Mouse (Mus musculus) left cerebral cortex, postnatal 10 days (tissue): ENCODE data around the gene A030005K14Rik. TPM values are rescaled to one million over a fixed set of nuclear protein-coding genes. Genes with fewer than 3 reads are reported as not detected.

Experiments used
- DNase-seq, 2 experiments: peaks; one replicate each; pipeline ENCODE4 v3.0.0; 2021 to 2022; ENCODE audit warnings: low spot score in 2 of 2, mixed read lengths in 1 of 2; ENCODE audit errors: extremely low spot score in 1 of 2
- intact Hi-C: fragments of 180-260 bp; cut with DNase I; formaldehyde crosslinking; loops from one replicate; pipeline ENCODE4 v1.15.1; 2025
- total RNA-seq, 2 experiments: library from RNA; stranded (reverse); gene quantifications; 2 replicates each; pipeline ENCODE4 v1.2.3; 2021

The A030005K14Rik gene
- total RNA-seq = not detected

DNA sequence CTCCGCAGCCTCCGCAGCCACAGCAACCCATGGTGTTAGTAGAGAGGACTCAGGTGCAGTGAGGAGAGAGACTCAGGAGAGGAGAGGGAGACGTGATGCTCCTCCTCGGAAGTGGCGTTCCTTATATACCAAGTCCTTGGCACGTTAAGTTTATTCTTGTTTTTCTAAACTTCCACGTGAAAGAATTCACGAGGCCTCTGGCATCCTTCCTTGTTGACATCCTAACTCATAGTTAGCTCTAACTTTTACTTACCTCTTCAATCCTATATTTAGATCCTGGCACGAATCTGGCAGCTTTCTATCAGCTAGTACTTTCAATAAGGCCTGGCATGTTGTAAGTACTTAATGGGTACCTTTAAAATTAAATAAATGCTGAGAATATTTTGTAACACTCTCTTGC, at the start of gene A030005K14Rik:
A030005K14Rik (minus strand) TSS at position 101 of the 400 bp plus-strand sequence.
- intact Hi-C loops = no loop called here
- DNase-seq = no peak

DNA sequence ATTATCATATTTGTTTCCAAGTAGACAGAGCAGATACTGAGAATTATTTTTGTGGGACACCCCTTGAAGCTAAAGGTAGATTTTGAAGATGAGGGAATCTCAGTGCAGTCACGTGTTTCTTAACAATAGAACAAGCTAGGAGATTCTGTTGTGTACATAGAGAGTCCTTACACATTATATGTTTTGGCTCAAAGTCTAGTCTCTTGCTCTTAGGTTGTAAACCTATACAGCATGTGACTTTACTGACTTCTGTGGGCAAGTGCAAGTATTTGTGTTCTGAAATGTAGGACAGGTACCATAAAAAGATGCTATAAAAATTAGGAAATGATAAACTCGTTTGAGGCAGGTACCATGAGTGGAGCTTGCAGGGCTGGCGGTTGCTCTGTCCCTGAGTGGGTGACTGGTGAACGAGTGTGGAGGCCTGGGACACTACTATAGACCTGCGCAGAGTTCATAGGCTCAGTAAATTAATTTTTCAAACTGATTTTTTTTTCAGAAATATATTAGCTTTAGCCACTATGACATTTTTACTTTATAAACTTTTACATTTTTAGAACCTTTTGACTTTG, 48.3 kb upstream of the A030005K14Rik start:
- intact Hi-C loops = no loop called here
- no peak for DNase-seq

- intact Hi-C loops = no loop called here
- DNase-seq = no peak
Measured at GRCm38 (mm10) chr1:83105464-83105863, 46.3 kb upstream of the A030005K14Rik start.

GRCm38 (mm10) chr1:83101891-83102290, 42.7 kb upstream of the A030005K14Rik start:
- intact Hi-C loops = no loop called here
- DNase-seq = peak in 1 of 2 experiments; percentile 45

DNA sequence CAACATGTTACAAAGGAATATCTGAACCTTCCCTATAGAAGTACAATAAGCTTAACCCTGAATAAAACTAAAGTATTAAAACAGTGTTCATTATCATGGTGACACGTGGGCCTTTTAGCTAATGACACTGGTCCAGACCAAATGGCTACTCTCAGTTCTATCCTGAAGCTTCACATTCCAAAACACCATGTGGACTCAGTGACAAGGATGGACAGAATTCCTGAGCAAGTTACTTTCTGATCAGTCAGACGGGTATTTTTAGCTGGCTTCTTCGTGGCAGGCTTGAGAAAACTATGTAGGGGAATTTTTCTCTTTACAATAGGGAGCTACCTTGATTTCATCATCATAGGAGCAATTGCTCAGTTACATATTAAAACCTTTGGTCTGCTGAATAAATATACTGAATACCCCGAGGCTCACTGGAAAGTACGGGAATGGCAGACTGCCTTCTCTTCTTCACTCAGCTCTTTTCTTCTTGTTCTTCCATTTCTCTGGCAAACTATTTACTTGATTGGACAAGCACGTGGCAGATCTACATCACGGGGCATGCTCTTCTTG, 40.5 kb upstream of the A030005K14Rik start:
- intact Hi-C loops = no loop called here
- DNase-seq = no peak

- no peak for DNase-seq
- intact Hi-C loops = no loop called here
Measured at GRCm38 (mm10) chr1:83099160-83099559, 40.0 kb upstream of the A030005K14Rik start.

GRCm38 (mm10) chr1:83096935-83097334, 37.8 kb upstream of the A030005K14Rik start:
- intact Hi-C loops = no loop called here
- no peak for DNase-seq

- intact Hi-C loops = no loop called here
- no peak for DNase-seq
Measured at GRCm38 (mm10) chr1:83091268-83091667, 32.1 kb upstream of the A030005K14Rik start.

DNA sequence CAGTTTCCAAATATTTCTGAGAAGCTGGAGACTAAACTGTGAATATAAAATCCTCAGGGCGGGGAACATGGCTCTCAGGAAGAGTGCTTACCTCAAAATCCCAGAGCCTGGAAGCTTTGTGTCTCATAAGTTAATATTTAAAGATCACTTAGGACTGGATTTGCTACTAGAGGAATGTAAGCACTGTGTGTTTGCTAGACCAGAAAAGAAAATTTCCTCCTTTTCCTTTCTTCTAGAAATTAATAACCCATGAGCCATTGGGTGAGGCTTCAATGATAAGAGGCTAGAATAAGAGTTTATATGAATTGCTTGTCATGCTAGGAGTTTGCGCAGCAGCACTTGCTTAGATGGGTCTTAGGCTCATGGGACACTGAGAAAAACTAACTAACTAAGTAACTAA, 25.6 kb upstream of the A030005K14Rik start:
- intact Hi-C loops = no loop called here
- no peak for DNase-seq

GRCm38 (mm10) chr1:83077016-83077415, 17.8 kb upstream of the A030005K14Rik start:
- DNase-seq = no peak
- intact Hi-C loops = no loop called here

DNA sequence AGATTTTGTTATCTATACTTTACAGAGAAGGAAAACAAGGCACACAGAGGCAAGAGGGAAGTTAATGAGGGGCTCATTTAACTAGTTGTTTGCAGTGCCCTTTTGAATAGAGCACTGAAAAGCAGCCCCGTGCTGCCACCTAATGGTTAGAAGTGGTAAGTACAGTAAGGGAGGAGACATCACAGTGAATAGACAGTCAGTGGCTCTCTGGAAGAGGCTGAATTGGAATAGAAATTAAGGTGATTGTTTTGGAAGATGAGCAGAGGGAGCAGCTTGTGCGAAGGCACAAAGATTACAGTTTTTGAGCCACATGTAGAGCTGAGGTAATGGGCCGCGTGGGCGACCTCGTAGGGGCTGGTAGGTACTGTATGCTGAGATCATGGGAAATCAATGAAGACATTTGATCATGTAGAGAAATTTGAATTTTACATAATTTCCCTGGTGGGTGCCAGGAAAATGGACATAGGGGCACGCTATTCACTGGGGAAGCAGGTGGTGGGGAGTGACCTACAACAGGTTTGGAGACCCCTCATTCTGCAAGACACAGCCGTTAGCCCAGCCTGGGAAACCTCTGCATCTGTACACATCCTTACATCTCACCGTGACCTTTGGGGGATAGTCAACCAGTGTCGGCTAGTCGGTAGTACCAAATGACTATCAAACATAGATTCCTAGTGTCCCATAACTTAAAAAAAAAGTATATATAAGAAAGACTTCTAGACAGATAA, 17.2 kb upstream of the A030005K14Rik start:
- intact Hi-C loops = loop anchor here (1.0 kb wide), 1 partner anchor 289 kb away; no protein-coding TSS in a partner anchor
- DNase-seq = peak in 1 of 2 experiments; percentile 54

- intact Hi-C loops = loop anchor here (1.0 kb wide), 1 partner anchor 288 kb away; no protein-coding TSS in a partner anchor
- no peak for DNase-seq
Measured at GRCm38 (mm10) chr1:83075526-83076189, 16.5 kb upstream of the A030005K14Rik start.

DNA sequence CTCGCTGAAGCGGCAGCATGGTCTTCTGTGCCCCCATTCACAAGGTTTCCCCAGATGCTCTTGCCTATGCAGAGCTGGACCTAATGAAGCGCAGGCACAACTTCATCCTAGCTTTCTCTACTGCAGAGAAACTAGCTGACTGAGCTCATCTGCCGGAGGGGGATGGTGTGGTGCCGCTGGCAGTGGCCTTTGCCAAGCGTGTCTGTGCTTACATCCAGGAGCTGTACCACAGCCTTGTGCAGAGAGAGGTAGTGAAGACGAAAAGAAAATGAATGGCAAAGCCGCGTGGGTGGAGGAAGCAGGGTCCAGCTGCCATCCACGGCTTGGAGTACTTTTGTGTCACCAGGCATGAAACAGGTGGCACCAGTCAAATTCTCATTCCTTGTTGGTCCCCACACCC, 8.0 kb upstream of the A030005K14Rik start:
- intact Hi-C loops = loop anchor here (10.0 kb wide), 1 partner anchor 648 kb away; no protein-coding TSS in a partner anchor

DNA sequence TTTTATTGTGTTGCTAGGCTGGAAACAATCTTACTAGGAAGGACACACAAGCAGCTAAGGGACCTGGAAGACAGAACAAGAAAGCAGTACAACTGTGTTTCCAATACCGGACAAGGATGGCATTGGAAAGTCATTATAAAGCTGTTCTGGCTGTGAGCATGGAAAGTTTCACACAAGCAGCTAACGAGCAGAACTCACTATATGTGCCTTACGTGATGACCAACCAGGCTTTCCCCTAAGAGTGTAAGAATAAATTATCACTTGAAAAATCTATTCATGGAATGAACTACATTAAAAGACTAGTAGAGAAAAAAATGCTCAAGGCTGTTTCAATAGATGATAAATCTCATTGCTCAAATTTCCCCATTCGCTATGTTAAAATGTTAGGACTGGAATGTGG, 7.4 kb upstream of the A030005K14Rik start:
- intact Hi-C loops = loop anchor here (10.0 kb wide), 1 partner anchor 648 kb away; no protein-coding TSS in a partner anchor
- no peak for DNase-seq

More for the DNA sequence above, 8.0 kb upstream of the A030005K14Rik start:
- peak in 1 of 2 experiments; percentile 27 for DNase-seq

DNA sequence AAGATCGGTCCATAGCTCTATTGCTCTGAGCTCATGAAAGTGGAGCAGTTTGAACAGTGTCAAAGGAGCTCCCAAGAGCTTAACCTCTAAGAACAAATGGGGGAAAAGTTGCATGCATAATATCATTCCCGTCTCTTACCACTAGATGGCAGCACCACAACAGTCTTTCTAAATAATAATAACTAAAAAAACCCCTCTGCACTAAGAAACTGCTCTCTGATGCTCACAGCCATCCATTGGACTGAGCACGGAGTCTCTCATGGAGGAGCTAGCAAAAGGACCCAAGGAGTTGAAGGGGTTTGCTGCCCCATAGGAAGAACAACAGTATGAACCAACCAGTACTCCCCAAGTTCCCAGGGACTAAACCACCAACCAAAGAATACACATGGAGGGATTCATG, 5.7 kb upstream of the A030005K14Rik start:
- no peak for DNase-seq
- intact Hi-C loops = loop anchor here (10.0 kb wide), 1 partner anchor 650 kb away; no protein-coding TSS in a partner anchor

GRCm38 (mm10) chr1:83060643-83061042, 1.5 kb upstream of the A030005K14Rik start, which contains the start of gene Krtap28-13:
Gene Krtap28-13, plus strand, starts transcription at chr1:83060930.
- no peak for DNase-seq
- intact Hi-C loops = loop anchor here (10.0 kb wide), 1 partner anchor 654 kb away; no protein-coding TSS in a partner anchor

DNA sequence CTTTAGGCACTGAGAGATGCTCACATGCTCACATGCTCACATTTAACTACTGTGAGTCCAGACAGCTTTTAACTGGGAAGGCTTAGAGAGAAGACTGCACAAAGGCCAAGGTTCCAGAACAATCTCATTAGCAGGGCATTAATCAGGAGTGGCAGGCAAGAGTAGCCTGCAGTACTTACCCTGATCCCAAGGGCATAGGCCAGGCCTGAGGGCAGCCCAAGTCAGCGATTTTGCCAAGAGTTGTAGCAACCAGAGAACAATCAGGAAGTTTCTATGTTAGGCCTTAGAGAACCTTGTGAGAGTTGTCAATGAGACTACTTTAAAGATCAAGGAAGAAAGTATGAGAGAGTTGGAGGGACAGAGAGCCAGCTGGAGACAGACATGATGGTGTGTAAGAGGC, 697 bp downstream of the A030005K14Rik start:
- intact Hi-C loops = no loop called here
- no peak for DNase-seq

- DNase-seq = no peak
- intact Hi-C loops = no loop called here
Measured at GRCm38 (mm10) chr1:83044882-83045427, 14.2 kb downstream of the A030005K14Rik start, which contains the start of gene Gm47969. Gene Gm47969, plus strand, starts transcription at chr1:83044932.

- intact Hi-C loops = no loop called here
- DNase-seq = no peak
Measured at GRCm38 (mm10) chr1:83042380-83042779, 16.8 kb downstream of the A030005K14Rik start, which contains the start of gene Krtap28-10. Gene Krtap28-10, minus strand, starts transcription at chr1:83042480.
